Mouse (Mus musculus) right cerebral cortex, postnatal 10 days (tissue): ENCODE data around the gene Defa36.
"Not testable (repeated sequence)": the region's sequence is repeated elsewhere in the genome, so short reads cannot be mapped to it uniquely, and the experiment has no call there.

ENCODE experiments used
- DNase-seq, 2 experiments: peaks; one replicate each; pipeline ENCODE4 v3.0.0; 2021; ENCODE audit warnings: low spot score in 2 of 2

The Defa36 gene

GRCm38 (mm10) chr8:21427111-21427510 is at the start of gene Defa36:
Gene Defa36, plus strand, starts transcription at chr8:21427411.
- not testable (repeated sequence) for DNase-seq

- not testable (repeated sequence) for DNase-seq
These were observed 49.0 kb upstream of the Defa36 start, which contains the start of gene Defa2 for GRCm38 (mm10) chr8:21378215-21378614. Gene Defa2, plus strand, starts transcription at chr8:21378515.

GRCm38 (mm10) chr8:21391511-21391910 is 35.7 kb upstream of the Defa36 start, which contains the start of gene Defa33:
Gene Defa33, plus strand, starts transcription at chr8:21391811.
- not testable (repeated sequence) for DNase-seq

- not testable (repeated sequence) for DNase-seq
These were observed 29.2 kb downstream of the Defa36 start, which contains the start of gene Gm7849 for GRCm38 (mm10) chr8:21456460-21456859. Gene Gm7849, minus strand, starts transcription at chr8:21456560.
